Mouse (Mus musculus) lung, postnatal 4 days (tissue): Measurements from ENCODE around the gene Hoxb4.

ENCODE experiments used
- DNase-seq, 2 experiments: peaks; one replicate each; pipeline ENCODE4 v3.0.0; 2021

Gene Hoxb4

DNA sequence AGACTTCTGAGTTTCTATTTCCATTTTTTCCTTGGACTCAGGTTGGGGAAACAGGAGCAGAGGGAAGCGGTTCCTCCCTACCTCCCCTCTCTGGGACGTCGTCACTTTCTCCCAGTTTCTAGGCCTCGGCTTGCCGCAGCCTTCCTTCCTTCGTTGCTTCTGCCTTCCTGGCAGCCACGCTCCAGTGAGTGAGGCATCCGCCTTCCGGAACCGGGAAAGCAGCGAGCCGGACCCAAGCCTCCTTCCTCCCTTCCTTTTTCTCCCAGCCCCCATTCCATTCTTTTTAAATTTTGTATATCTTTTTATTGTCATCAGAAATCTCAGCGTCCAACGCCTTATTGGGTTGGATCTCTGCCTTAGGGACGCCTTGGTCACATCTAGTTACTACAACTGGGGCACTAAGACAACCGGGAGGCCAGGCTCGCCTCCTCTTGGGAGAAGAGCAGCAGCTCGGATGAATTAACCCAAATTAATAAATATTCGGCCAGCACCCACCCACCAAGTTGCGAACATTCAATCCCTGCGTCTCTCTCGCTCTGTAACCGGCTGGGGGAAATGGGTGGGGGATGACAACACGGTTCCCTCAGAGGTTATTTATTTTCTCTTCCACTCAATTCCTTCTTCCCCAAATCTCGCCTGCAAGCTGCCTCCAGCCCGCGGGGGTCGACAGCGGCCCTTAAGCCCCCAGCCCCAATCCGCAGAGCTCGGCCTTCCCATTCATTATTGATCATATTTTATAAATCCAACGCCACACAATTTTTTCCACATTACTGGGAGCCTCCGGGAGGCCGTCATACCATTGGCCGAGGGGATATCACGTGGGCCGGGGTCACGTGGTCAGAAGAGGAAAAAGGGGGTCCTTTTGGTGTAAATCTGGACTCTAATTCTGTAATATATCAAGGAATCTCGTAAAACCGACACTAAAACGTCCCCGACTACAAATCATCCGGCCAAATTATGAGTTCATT lies 32.0 kb upstream of the Hoxb4 start, which contains the start of gene Hoxb7:
TSS of gene Hoxb7 (plus strand) at position 853 of the 968 bp plus-strand sequence.
- peak; percentile 47 to 62 for DNase-seq

DNA sequence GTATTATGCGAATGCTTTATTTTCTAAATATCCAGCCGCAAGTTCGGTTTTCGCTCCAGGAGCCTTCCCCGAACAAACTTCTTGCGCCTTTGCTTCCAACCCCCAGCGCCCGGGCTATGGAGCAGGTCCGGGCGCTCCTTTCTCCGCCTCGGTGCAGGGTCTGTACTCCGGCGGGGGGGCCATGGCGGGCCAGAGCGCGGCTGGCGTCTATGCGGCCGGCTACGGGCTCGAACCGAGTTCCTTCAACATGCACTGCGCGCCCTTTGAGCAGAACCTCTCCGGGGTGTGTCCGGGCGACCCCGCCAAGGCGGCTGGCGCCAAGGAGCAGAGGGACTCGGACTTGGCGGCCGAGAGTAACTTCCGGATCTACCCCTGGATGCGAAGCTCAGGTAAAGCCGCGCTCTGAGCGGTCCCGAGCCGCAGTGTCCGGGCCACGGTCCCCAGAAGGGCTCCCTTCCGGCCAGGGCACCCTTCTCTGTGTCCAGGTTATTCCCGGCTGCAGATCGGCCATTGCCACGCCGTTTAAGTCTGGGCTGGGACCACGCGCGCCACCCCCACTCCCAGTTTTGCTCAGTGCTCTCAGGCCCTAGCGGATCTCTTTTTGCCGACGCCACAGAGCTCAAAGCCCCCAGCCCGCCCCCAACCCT lies 31.2 kb upstream of the Hoxb4 start:
- DNase-seq = no peak

GRCm38 (mm10) chr11:96287411-96287810 lies 30.7 kb upstream of the Hoxb4 start:
- no peak for DNase-seq

DNA sequence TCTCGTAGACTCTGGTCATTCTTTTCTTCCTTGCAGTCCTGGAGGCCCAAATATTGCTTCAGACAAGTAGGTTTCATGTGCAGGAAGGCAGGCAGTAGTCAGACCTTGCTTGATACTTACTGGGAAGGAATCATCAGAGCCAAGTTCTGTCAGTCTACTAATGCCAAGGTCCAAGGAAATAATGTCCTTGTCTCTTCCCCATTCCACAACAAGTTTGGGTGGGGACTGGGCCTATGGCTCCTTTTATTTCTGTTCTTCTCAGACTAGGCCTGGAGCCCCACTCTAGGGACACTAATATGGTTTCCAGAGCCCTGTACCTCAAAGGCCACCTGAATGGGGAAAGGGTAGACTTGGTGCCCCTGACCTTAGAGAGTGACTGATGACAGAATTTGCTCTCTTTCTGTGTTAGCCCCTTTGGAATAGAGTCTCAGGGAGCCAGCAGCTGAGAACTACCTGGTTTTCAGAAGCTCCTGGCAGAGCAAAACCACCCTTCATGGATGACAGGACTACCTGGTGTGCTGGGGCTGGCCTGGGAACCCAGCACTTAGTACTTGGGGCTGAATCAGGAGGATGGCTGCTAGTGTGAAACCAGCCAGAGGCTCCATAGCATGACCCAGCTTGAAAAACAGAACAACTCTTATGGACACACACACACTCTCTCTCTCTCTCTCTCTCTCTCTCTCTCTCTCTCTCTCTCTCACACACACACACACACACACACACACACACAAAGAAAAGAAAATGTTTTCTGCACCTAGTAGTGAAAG lies 29.4 kb upstream of the Hoxb4 start:
- DNase-seq = no peak

- DNase-seq = no peak
Measured at GRCm38 (mm10) chr11:96289293-96289692, 28.8 kb upstream of the Hoxb4 start.

GRCm38 (mm10) chr11:96289837-96290236 lies 28.2 kb upstream of the Hoxb4 start:
- no peak for DNase-seq

GRCm38 (mm10) chr11:96290705-96291355 lies 27.2 kb upstream of the Hoxb4 start:
- DNase-seq = no peak

GRCm38 (mm10) chr11:96291681-96292564 lies 26.1 kb upstream of the Hoxb4 start, which contains the start of gene Hoxb6:
Hoxb6 (plus strand) TSS chr11:96292476.
- DNase-seq = no peak

DNA sequence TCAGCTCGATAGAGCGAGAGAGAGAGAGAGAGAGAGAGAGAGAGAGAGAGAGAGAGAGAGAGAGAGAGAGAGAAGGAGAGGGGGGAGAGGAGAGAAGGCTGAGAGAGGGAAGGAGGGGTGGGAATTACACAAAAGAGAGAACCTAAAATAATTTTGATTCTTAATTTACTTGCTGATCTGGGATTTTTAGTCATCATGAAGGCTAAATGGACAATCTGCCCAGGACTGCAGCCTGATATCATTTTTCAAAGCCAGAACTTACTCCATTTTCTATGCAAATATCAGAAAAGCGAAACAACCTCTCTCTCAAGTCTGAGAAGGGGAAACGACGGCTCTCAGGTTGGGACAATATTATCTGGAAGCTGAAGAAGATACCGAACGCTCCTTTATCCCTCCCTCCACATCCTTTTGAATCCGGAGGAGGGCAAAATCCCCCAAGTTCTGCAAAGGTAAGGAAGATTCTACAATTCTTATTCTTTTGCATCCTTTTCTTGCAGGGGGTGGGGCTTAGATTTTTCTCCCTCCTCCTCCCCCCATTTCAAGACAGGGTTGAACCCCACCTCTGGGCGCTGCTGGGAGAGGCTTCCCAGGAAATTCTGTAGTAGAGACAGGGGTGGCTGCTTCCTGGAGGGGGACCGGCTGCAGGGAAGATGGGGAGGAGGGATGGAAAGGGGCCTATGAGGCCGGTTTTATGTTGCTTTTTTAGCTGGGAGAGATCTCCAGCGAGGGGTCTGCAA lies 25.3 kb upstream of the Hoxb4 start:
- DNase-seq = no peak

GRCm38 (mm10) chr11:96293302-96293921 lies 24.7 kb upstream of the Hoxb4 start:
- no peak for DNase-seq

DNA sequence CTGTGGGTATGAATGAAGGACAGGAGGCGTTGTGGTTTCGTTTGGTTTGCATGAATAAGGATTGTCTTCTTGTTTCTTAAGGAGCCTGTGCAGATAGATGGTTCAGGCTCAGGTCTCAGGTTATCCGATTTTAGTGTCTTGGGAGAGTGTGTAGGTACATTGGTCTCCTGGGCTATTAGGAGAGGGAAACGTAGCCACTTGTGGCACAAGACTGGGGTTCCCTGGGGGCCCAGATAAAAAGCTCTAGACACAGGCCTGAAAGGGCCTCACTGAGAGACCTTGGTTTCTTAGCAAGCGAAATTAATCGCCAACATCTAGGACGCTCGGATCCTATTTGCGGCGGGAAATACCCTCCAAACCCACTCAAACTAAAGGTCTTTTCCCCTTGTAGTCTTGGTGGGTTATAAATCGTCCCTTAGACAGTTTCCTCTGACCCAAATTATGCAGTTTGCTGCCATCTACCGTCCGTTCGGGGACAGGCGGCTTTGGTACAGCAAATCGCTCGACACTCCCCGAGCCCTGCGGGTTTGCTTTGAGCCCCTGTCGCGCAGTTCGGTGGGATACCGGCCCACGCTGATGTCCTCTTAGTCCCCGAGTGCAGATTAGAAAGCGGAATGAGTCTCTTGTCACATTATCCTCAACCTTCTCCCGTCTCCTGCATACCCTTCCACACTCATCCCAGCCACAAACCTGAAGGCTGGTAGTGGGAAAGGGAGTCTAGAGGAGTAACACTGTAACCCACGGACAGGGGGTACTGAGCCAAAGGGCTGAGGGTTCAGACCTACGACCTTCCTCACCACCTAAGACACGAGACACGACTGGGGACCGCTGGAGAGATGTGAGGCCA lies 23.6 kb upstream of the Hoxb4 start:
- peak; percentile 78 to 86 for DNase-seq

- no peak for DNase-seq
Measured at GRCm38 (mm10) chr11:96295092-96295835, 22.8 kb upstream of the Hoxb4 start.

DNA sequence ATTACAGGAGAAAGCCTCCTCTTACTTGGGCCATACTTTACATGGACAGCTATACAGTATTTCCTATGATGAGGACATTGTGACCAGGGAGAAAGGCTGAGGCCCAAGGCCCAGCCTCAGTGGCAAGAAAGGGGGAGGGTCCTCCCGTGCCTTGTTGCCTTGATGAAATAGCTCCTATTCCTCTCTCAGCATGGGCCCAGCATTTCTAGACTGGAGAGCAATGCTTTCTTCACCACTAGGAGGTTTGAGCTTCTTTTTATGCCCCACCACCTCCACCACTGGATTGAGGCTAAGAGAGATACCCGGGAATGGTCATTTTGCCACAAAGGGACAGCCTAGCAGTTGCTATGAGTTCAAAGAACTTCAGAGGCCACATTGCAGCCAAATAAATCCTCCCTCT lies 21.1 kb upstream of the Hoxb4 start:
- no peak for DNase-seq

DNA sequence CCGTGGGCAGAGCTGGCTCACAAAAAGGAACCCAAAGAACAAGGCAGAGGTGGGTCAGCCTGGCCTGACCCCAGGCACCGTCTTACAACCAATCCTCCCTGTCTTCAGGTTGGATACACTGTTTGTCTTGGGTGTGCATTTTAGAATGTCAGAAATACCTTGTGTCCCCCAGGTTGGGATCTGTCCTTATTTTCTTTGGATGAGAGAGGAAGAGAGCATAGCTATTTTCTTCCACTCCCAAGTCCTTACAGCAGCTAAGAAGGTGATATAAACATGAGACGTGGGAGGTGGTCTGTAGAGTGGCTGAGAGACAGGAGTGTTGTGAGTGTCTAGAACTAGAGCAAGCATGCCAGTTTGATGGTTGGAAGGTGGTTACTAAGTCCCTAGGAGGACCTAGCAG lies 20.6 kb upstream of the Hoxb4 start:
- DNase-seq = no peak

DNA sequence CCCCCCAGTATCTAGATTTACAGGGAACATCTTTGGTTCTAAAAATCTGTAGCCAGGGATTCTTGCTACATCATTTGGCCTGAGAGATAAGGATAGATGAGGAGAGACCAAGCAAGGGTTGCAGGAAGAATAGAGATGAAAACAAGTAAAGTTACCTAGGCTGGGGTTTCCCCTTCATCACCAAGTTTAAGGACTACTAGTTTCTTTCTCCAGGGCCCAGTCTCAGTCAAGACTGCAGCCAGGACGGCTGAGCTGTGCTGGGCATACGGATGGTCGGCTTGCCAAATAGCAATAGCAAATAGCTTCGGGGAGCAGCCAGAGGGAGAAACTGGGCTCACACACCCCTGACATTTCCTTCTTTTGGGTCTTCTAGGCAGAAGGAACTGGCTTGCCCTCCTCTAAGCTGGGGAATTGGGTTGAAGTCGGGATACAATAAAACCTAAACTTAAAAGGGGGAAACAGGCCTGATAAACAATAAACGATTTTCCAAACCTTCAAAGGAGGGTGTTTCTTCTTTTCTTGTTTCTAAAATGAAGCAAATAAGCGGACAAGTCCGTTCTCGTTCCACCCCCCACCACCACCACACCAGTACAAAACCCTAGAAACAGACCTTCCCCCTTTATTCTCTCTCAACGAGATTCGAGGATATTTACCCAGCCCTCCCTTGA lies 20.0 kb upstream of the Hoxb4 start:
- no peak for DNase-seq

- DNase-seq = peak; percentile 68 to 83
Measured at GRCm38 (mm10) chr11:96298895-96299667, 19.0 kb upstream of the Hoxb4 start.

DNA sequence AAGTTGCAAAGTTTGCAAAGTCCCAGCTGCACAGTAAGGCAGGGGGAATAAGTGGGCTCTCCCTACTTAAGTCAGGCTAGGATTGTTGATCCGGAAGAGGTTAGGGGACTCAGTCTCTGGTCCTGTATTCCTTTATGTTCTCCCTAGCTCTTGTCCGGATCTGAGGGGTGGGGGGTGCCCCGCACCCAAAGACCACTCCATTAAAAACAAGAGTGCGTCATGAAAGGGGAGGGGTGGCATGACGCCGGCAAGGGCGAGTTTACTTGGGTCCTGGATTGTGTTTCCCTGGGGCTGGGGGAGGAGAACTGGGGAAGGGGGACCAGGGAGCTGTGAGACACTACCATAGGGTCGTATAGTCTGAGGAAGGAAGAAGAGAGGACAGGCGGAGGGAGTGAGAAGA lies 18.3 kb upstream of the Hoxb4 start:
- no peak for DNase-seq
